Mouse (Mus musculus) ZHBTc4 (cell line): Measurements from ENCODE around the gene Zfp74.
A peak's percentile ranks its signal among the peaks of the same experiment; 100 is the strongest.
"Not testable (repeated sequence)": the region's sequence is repeated elsewhere in the genome, so short reads cannot be mapped to it uniquely, and the experiment has no call there.

ENCODE experiments used
- DNase-seq: peaks from one replicate; pipeline ENCODE4 v3.0.0-alpha.2; 2011; ENCODE audit warnings: low read depth, low spot score

Gene Zfp74

DNA sequence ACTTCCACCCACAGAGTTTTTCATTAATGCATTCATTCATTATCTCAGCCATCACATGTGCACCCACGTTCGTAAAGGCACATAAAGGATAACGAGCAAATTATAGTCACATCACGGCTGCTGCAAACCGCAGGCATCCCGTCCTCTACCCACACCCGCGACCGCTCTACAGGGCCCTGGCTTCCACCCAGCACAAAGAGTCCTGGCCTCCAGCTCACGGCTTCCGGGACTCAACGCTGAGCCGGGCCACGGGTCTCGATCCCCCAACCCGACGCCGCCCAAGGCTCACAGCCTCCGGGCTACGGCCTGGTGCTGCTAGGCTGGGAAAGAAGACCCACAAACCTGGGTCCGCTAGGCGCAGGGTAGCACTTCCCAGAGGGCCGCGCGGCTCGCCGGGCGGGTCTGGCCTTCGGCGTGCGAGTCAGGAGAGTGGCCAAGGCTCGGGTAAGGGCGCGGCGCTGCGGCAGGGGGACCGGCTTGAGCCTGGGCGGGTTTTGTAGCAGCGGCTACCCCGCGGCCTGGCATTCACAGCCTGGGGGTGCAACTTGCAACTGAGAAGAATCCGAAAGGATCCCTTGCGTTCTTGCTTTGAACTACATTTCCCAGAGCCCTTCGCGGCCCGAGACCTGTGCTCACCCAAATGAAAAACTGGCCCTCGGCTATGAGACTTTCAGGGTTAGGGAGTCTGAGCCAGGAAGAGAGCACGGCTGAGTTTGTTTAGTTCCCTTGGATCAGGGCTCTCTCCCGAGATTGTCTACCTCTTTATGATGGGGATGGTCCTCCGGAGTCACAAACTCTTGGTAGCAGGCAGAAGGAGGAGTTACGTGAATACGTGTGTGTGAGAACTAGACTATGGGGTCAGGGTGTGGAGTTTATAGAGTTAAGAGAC lies at the start of gene Zfp74:
Gene Zfp74 (minus strand): TSS at position 577 of the 889 bp plus-strand sequence.
- peak; percentile 95 for DNase-seq

- DNase-seq: no peak
These were observed 46.7 kb upstream of the Zfp74 start for GRCm38 (mm10) chr7:30000601-30001000.

DNA sequence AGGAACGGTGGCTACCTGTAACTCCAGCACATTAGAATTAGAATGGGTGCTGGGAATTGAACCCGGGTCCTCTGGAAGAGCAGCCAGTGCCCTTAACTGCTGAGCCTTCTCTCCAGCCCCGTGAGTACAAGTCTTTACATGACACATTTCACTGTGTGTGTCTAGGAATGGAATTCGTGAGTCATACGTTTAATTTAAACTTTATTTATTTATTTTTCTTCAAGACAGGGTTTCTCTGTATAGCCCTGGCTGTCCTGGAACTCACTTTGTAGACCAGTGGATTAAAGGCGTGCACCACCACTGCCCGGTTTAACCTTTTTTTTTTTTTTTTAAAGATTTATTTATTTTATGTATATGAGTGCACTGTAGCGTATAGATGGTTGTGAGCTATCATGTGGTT lies 41.2 kb upstream of the Zfp74 start:
- DNase-seq: no peak

DNA sequence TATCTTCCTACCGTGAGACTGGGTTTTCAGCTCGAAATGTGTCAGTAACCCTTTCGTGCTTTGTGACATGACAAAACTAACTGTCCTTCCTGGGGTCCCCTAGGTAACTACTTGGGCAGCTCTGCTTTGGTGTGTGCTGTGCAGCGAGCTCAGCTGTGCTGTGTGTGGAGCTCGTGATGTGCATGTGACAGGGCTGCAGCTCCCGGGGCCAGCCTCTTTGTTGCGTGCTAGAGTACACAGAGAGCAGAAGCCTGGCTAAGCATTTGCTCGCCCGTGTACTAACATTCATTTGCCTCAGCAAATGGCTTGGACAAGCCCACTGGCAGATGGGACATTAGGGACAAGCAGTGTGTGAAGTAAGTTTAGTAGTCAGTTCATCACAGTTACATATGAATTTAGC lies 39.5 kb upstream of the Zfp74 start:
- peak; percentile 29 for DNase-seq

DNA sequence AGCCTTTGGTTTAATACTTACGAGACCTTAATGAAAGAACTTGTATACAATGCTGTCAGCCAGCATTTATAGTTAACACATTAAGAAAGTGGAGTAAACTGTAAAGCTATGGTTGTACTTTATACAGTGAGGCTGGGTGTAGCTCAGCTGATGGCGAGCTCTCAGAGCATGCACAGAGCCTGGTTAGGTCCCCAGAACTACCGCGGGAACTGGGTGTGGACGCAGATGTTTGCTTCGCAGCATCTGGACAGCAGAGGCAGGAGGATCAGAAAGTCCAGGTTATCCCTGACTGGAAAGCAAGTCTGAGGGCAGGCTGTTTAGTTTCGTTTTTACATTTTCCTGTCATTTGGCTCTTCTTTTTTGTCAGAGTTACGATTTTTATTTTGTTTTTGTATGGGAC lies 38.8 kb upstream of the Zfp74 start:
- peak; percentile 32 for DNase-seq

DNA sequence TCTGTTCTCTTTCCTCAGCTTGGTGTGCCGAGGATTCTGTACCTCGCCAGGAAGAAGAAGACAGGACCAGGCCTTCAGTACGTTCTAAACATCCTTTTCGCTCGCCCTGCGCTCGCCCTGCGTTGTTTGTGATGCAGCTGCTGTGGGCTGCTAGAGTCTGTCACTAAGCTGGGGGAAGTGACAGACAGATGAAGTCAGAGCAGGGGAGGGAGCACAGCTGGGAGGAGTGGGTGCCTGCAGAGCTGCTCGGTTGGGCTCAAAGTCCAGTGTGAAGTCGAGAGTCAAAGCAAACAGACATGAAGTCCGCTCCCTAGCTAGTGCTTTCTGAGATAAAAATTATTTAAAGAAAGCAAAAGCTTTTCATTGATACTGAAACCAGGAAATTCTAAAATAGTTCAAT lies 35.1 kb upstream of the Zfp74 start:
- DNase-seq: no peak

GRCm38 (mm10) chr7:29987551-29987950 lies 33.7 kb upstream of the Zfp74 start:
- no peak for DNase-seq

- DNase-seq: no peak
These were observed 32.2 kb upstream of the Zfp74 start for GRCm38 (mm10) chr7:29986101-29986500.

- DNase-seq: peak; percentile 95
These were observed 29.9 kb upstream of the Zfp74 start, which contains the start of gene Zfp568 for GRCm38 (mm10) chr7:29983690-29984380. Zfp568 (plus strand) TSS chr7:29983955.

GRCm38 (mm10) chr7:29983340-29983689 lies 29.4 kb upstream of the Zfp74 start:
- DNase-seq: no peak

DNA sequence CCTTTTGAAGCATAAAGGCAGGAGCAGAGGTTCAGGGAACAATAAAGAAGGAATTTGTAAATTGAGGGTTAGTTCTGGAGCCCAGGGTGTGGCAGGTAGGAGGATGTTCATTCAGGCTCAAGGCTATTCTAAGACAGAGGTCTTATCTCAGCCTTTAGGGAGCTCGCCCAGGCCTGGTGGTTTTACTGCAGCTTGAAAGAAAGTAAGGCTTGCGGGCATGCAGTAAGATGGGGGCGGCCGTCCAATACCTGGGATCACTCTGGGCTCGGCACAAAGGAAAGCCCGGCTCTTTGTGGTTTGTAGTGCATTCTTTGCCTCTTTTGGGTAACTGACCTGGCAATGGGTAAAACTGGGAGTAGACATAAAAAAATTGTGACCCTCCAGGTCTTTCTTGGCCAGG lies 29.0 kb upstream of the Zfp74 start:
- peak; percentile 94 for DNase-seq

DNA sequence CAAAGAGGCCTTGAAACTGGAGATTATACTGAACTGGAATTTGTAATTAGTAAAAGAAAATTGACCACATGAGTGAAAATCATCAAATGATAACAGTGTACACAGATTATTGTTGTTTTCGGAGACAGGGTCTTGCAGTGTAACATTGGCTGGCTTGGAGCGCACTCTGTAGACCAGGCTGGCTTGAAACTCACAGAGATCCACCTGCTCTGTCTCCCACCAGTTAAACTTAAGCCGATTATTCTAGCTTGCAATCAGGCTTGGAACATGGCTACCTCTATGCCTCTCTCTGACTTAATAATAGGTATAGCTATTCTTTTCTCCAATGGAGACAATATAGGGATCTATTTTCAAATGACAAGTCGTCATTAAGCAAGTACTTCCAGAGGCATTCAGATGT lies 28.5 kb upstream of the Zfp74 start:
- DNase-seq: peak; percentile 57

- peak; percentile 94 for DNase-seq
These were observed 28.0 kb upstream of the Zfp74 start for GRCm38 (mm10) chr7:29981860-29982259.

GRCm38 (mm10) chr7:29981455-29981854 lies 27.6 kb upstream of the Zfp74 start:
- peak; percentile 88 for DNase-seq

GRCm38 (mm10) chr7:29980761-29981160 lies 26.9 kb upstream of the Zfp74 start:
- DNase-seq: peak; percentile 55

DNA sequence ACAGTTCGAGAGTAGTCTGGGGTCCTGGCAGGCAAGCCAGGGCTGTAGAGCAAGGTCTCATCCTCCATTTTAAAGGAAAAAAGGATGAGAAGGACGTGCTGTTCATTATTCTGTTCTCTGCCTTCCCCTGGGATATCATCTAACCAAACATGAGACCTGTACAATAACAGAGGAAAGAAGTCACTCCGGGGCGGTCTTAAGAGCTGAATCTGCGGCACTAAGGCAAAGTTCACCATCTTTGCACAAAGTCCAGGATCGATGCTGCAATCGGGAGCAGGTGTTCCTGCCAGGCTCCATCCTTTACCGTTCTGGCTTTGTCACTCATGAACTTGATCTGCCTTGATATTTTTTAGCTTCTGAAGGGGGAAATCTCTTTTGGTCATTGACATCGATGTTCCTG lies 16.8 kb upstream of the Zfp74 start:
- DNase-seq: no peak

- not testable (repeated sequence) for DNase-seq
These were observed 11.4 kb upstream of the Zfp74 start for GRCm38 (mm10) chr7:29965115-29965810.

DNA sequence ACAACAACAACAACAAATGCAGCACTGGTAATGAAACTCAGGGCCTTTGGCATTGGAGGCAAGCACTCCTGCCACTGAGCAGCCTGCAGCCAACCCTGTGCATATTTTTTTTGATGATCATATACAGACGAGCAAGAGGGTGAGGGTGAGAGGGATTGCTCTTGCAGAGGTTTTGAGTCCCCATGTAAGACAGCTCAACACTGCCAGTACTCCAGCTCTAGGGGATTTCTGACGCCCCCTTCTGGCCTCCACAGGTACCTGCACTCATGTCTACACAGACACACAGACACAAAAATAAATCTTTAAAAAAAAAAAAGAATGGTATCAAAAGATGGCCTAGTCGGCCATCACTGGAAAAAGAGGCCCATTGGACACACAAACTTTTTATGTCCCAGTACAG lies 5.1 kb upstream of the Zfp74 start:
- peak; percentile 70 for DNase-seq

DNA sequence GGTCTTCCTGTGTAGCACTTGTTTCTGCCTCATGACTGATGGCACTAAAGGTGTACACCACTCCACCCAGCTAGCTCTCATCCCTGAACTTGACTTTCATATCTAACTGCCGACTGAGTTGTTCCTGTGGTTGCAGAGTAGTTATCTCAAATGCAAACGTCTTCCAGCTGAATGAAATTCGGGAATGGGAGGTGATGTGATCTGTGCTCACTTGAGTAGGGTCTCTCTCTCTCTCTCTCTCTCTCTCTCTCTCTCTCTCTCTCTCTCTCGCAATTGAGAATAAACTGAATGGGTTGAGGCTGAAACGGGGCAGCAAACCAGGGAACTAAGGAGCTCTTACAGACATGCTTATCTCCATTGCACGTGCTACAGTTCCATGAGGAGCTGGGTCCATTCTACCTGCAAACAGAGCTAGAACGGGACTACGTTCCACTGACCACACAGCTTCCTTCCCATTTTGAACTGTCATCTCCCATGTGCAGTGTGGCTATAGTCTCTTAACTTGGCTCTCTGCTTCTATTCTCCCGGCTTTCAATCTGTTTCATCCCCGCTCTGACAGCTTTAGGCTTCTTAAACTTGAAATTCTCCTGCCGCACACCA lies 4.3 kb upstream of the Zfp74 start:
- no peak for DNase-seq

- DNase-seq: peak; percentile 65
These were observed 2.4 kb upstream of the Zfp74 start for GRCm38 (mm10) chr7:29956257-29956656.

- peak; percentile 87 for DNase-seq
These were observed 842 bp upstream of the Zfp74 start for GRCm38 (mm10) chr7:29954731-29955130.

DNA sequence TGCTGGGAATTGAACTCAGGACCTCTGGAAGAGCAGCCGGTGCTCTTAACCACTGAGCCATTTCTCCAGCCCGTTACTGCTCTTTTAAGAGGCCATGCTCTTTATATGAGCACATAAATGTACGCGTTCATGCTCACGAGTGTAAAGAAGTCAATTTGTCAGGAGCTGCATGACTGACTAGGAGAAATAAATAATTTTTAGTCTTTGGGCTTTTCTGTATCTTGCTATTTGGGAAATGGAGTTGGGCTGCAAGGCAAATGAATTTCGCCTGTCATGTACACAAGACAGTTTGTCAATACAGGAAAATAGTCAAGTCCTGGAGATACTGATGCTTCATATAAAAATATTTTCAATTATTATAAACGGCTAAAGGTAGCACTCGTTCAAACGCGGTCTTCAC lies 803 bp downstream of the Zfp74 start:
- no peak for DNase-seq
